Mouse (Mus musculus) brain, adult 2 months (tissue): ENCODE results near the gene Pdzk1.

Source experiments
- DNase-seq: peaks from one replicate; pipeline ENCODE4 v3.0.0; 2011; ENCODE audit warnings: low read depth, low spot score

Pdzk1 gene

GRCm38 (mm10) chr3:96834587-96835348 lies 5.7 kb downstream of the Pdzk1 start:
- DNase-seq, result no peak

- DNase-seq, result no peak
These were observed 7.3 kb downstream of the Pdzk1 start for GRCm38 (mm10) chr3:96836414-96836813.

- DNase-seq, result no peak
These were observed 10.0 kb downstream of the Pdzk1 start for GRCm38 (mm10) chr3:96838996-96839645.

GRCm38 (mm10) chr3:96845191-96845590 lies 16.1 kb downstream of the Pdzk1 start:
- no peak for DNase-seq

GRCm38 (mm10) chr3:96845806-96846205 lies 16.7 kb downstream of the Pdzk1 start:
- no peak for DNase-seq

GRCm38 (mm10) chr3:96846985-96847384 lies 17.9 kb downstream of the Pdzk1 start:
- no peak for DNase-seq

- no peak for DNase-seq
These were observed 18.6 kb downstream of the Pdzk1 start for GRCm38 (mm10) chr3:96847661-96848060.

GRCm38 (mm10) chr3:96848470-96848869 lies 19.4 kb downstream of the Pdzk1 start:
- peak; percentile 68 for DNase-seq

GRCm38 (mm10) chr3:96849168-96849727 lies 20.2 kb downstream of the Pdzk1 start:
- DNase-seq, result peak; percentile 36

- no peak for DNase-seq
These were observed 23.5 kb downstream of the Pdzk1 start for GRCm38 (mm10) chr3:96852561-96852960.

- no peak for DNase-seq
These were observed 25.3 kb downstream of the Pdzk1 start for GRCm38 (mm10) chr3:96854376-96854775.

GRCm38 (mm10) chr3:96855833-96856232 lies 26.7 kb downstream of the Pdzk1 start:
- no peak for DNase-seq

- DNase-seq, result peak; percentile 43
These were observed 31.4 kb downstream of the Pdzk1 start for GRCm38 (mm10) chr3:96860498-96860897.

GRCm38 (mm10) chr3:96867863-96868262 lies 38.8 kb downstream of the Pdzk1 start:
- no peak for DNase-seq

- no peak for DNase-seq
These were observed 39.5 kb downstream of the Pdzk1 start for GRCm38 (mm10) chr3:96868566-96868965.

- no peak for DNase-seq
These were observed 40.0 kb downstream of the Pdzk1 start for GRCm38 (mm10) chr3:96869091-96869490.

GRCm38 (mm10) chr3:96870270-96870669 lies 41.2 kb downstream of the Pdzk1 start:
- peak; percentile 69 for DNase-seq

GRCm38 (mm10) chr3:96871070-96871469 lies 42.0 kb downstream of the Pdzk1 start:
- peak; percentile 43 for DNase-seq

- DNase-seq, result no peak
These were observed 43.4 kb downstream of the Pdzk1 start for GRCm38 (mm10) chr3:96872501-96872900.

GRCm38 (mm10) chr3:96874808-96875571 lies 45.9 kb downstream of the Pdzk1 start:
- DNase-seq, result no peak

GRCm38 (mm10) chr3:96879536-96879935 lies 50.5 kb downstream of the Pdzk1 start:
- no peak for DNase-seq

GRCm38 (mm10) chr3:96880385-96880784 lies 51.3 kb downstream of the Pdzk1 start:
- DNase-seq, result peak; percentile 44
